Mouse (Mus musculus): ENCODE results near the gene Thtpa.

Thtpa gene

GRCm38 (mm10) chr14:55094704-55095231, at the start of gene Thtpa:
TSS of gene Thtpa (plus strand) at chr14:55094784.
- DNase-seq (ENCODE audit: low read depth, low spot score), result peak; percentile 85

GRCm38 (mm10) chr14:55047971-55048531, 46.5 kb upstream of the Thtpa start:
- peak; percentile 97 for DNase-seq (ENCODE audit: low read depth, low spot score)

DNA sequence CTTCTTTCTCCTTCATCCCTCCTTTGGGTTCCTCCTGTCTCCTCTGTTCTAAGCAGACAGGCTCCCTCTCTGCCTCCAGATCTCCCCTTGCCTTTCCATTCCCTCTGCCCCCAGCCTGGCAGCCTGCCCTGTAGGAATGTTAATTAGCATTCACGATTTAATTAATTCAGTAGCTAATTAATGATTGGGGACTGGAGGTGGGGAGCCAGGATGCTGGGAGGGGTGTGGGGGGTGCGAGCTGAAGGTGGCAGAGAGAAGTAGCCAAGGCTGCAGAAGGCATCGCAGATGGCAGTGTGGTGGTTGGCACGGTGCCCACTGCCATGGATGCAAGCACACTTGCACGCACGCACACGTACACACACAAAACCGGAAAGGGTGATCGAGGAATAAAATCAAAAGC, 42.1 kb upstream of the Thtpa start:
- DNase-seq (ENCODE audit: low read depth, low spot score), result no peak

DNA sequence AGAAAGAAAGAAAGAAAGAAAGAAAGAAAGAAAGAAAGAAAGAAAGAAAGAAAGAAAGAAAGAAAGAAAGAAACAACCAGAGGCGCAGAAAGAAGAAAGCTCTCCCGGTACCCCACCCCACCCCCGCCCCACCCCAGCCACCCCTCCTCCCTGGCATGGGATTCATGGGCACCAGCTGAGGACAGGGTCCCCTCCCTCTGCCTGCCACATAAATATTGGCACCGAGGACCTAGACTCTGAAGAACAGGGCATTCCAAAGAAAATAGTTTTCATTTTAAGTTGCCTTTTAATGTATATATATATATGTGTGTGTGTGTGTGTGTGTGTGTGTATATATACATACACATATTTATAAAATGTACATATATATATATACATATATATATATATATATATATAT, 41.5 kb upstream of the Thtpa start:
- DNase-seq (ENCODE audit: low read depth, low spot score), result no peak

DNA sequence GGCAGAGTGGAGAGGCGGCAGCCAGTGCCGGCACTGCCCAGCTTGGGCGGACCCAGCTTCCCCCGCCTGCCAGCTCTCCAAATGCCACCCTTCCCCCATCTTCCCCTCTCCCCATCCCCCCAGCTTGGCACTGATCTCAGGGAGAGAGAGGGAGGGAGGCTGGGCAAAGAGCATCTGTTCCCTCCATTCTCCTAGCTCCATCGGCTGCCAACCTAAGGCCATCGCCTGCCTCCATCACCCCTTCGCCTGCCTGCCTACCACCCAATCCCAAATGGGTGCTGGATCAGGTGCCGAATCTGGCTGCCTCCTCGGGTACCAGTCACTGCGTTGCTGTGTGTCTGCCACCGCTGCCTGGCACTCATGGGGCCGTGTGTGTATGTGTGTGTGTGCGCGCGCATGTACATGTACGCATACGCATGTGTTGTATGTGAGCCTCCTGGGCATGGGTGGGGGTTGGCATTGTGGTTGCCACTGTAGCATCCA, 40.8 kb upstream of the Thtpa start:
- no peak for DNase-seq (ENCODE audit: low read depth, low spot score)

DNA sequence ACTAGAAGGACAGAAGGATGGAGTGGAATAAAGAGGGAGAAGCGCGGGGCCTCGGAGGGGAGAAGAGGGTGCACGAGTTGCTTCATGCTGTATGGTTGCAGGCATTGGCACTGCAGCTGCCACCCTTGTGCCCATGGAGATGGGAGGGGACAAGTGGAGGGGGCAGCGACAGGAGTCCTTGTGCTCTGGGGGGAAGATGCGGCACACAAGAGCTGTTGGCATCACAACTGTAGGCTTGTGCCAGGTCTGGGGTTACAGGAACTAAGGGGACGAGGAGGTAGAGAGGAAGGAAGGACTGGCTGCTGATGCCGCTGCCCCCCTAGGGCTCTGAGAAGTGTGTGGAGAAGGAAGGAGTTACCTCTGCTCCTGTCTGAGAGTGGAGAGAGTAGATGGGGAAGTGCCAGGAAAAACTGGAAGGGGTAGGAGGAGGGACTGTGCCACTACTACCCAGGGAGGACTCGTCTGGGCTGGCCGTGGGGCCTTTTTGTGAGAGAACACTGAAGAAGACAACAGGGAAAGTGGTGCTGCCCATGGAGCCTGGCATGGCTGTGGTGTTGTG, 40.3 kb upstream of the Thtpa start:
- no peak for DNase-seq (ENCODE audit: low read depth, low spot score)

- no peak for DNase-seq (ENCODE audit: low read depth, low spot score)
Observed at GRCm38 (mm10) chr14:55055167-55055834, 39.3 kb upstream of the Thtpa start.

- no peak for DNase-seq (ENCODE audit: low read depth, low spot score)
Observed at GRCm38 (mm10) chr14:55059009-55059408, 35.6 kb upstream of the Thtpa start.

DNA sequence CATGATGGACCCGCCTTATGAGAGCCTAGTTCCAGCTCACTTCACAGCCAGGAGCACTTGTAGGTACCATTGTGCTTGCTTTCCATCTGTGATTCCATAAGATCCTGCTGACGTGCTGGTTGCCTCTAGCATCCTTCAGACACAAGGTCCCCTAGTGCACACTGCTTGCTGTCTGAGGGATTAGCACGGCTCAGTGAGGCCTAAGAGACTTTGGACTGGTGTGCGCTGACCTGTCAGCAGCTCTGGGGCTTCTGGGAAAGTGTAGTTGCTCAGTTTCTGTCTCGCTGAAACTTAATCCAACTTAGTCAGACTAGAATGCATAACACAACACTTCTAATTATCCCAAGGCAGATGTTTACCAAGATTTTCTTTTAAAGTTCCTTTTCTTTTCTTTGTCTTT, 34.7 kb upstream of the Thtpa start:
- DNase-seq (ENCODE audit: low read depth, low spot score), result no peak

- DNase-seq (ENCODE audit: low read depth, low spot score), result no peak
Observed at GRCm38 (mm10) chr14:55061845-55062244, 32.7 kb upstream of the Thtpa start.

- DNase-seq (ENCODE audit: low read depth, low spot score), result peak; percentile 77
Observed at GRCm38 (mm10) chr14:55062626-55063025, 32.0 kb upstream of the Thtpa start.

- no peak for DNase-seq (ENCODE audit: low read depth, low spot score)
Observed at GRCm38 (mm10) chr14:55063117-55063516, 31.5 kb upstream of the Thtpa start.

- DNase-seq (ENCODE audit: low read depth, low spot score), result peak; percentile 16
Observed at GRCm38 (mm10) chr14:55063581-55064381, 30.8 kb upstream of the Thtpa start.

- DNase-seq (ENCODE audit: low read depth, low spot score), result peak; percentile 27
Observed at GRCm38 (mm10) chr14:55064481-55065370, 29.9 kb upstream of the Thtpa start.

DNA sequence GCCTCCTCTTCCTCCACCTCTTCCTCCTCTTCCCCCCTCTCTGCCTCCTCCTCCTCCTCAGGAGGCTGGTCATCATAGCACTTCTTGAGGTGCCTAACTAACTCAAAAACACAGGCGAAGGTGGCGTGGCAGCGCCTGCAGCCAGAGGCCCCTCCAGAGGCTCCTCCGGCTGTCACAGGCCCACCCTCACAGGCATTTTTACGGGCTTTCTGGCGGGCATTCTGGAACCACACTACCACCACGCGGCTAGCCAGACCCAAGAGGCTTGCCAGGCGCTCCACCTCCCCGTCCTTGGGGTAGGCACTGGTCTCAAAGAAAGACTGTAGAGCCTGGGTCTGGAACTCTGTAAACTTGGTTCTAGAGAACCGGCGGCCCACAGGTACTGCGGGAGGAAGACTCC, 29.2 kb upstream of the Thtpa start:
- DNase-seq (ENCODE audit: low read depth, low spot score), result no peak

DNA sequence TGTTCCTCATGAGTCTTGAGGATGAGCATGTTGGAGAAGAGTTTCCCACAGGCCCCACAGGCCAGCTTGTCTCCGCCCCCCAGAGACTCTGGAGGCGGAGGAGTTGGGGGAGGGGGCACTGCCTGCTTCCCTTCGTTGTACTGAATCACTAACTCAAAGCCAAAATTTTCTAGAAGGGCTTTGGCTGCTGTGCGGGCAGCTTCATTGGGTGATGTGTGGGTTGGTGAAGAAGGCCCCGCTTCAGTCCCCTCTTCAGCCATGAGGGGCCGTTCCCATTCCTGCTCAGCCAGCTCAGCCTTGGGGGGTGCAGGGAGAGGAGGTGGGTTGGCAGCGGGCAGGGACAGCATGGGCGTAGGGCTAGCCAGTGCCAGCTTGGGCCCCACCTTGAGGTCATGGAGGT, 28.5 kb upstream of the Thtpa start:
- DNase-seq (ENCODE audit: low read depth, low spot score), result peak; percentile 58

DNA sequence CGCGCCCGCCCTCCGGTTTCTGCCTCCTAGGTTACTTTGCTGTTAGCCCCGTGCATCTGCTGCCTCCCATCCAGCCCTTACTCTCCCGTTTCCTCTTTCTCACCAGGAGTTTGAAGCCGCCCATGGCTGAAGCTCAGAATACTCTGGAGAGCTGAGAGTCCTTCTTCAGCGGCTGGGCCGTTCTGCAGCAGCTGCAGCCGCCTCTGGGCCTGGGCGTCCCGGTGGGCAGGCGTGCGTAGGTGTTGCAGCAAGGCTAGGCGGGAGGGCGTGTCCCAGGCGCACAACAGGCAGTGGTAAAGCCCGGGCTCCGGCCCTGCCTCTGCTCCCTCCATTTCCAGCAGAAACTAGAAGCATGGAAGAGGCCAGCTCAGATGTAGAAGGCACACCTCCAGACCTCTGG, 22.8 kb upstream of the Thtpa start:
- peak; percentile 76 for DNase-seq (ENCODE audit: low read depth, low spot score)

- DNase-seq (ENCODE audit: low read depth, low spot score), result no peak
Observed at GRCm38 (mm10) chr14:55074416-55074815, 20.2 kb upstream of the Thtpa start.

GRCm38 (mm10) chr14:55076224-55076623, 18.4 kb upstream of the Thtpa start:
- no peak for DNase-seq (ENCODE audit: low read depth, low spot score)

GRCm38 (mm10) chr14:55076956-55077355, 17.6 kb upstream of the Thtpa start:
- DNase-seq (ENCODE audit: low read depth, low spot score), result peak; percentile 86
